ENCODE assay signal across 11 mouse cellular contexts in the genomic region with DNA sequence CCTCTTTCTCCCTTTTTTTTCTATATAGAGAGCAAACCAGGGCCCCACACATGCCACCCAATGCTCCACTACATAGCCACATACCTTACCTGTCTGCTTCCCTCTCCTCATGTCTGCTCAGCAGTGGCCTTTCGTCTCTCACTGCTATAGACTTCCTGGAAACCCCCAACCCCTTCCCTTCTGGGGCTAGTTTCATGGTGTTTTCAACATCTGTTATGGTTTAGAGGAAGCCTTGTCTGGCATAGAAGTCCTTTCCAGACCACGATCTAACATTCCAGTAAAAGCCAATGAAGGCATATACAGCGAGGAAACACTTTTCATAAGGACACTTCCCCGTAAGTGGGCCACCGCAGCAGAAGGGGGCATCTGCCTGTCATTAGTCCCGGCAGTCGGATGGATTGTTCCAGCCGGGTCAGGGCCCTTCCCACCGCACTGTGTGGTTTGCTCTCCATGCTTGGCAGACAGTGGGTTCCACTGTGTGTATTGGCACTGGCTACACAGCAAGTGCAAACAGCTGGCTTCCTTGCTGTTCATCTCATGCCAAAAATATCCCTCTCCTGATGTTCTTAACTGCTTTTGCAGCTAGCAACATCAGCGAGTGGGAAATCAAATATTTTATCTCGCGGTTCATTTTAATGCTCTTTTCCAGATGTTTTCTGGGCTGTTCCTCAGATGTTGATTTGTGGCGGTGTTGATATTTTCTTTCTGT. TPM values are rescaled to one million over a fixed set of nuclear protein-coding genes. Genes with fewer than 3 reads are reported as not detected.
A peak's percentile ranks its signal among the peaks of the same experiment; 100 is the strongest.
DNase-seq lines count a peak whose midpoint lies in the region; ATAC-seq lines count a peak whose summit lies in the region.
"Had no signal": no experiment of that assay in that cellular context is flagged by ENCODE, and none has a peak within 500 bp of the region (broad histone marks: within the 10 kb centered on the region; RNA-seq: fewer than 3 reads in every experiment).

No protein-coding gene starts in this region.

- H3K9me3 ChIP-seq in embryonic facial prominence, embryonic 11.5 days (replicated peaks; ENCODE audit: control insufficient read depth, low read length), result no peaks in the 10 kb centered on the region
- H3K9me3 ChIP-seq in heart, embryonic 15.5 days (replicated peaks), result no peaks in the 10 kb centered on the region
- H3K9me3 ChIP-seq in lung, embryonic 16.5 days (ENCODE audit: control insufficient read depth, low read length), result peaks cover 2% of the 10 kb centered on the region; the same call in 1 of the 2 replicates
- H3K9me3 ChIP-seq in midbrain, embryonic 13.5 days, result no peaks in the 10 kb centered on the region

- peak; percentile 41 for DNase-seq in kidney, postnatal 10 days
- no peak for DNase-seq in kidney, postnatal 25 days
- peak; percentile 64 for DNase-seq in embryonic facial prominence, embryonic 11.5 days (ENCODE audit: low spot score)
- DNase-seq in layer of hippocampus, postnatal 36 days, result no peak
- no peak for DNase-seq in cerebellum, adult 18-20 months
- DNase-seq: cerebellum, postnatal 25 days; kidney, adult 18-20 months; thymus, postnatal 25 days had no signal

- no peak overlapping the region for H3K4me3 ChIP-seq in embryonic facial prominence, embryonic 11.5 days (ENCODE audit: low read depth, low read length)
- H3K4me3 ChIP-seq in heart, embryonic 15.5 days, result no peak overlapping the region
- no peak overlapping the region for H3K4me3 ChIP-seq in lung, embryonic 16.5 days (ENCODE audit: low read length)
- H3K4me3 ChIP-seq in midbrain, embryonic 13.5 days (replicated peaks), result no peak overlapping the region

- no peaks in the 10 kb centered on the region for H3K36me3 ChIP-seq in embryonic facial prominence, embryonic 11.5 days (replicated peaks; ENCODE audit: control insufficient read depth, insufficient read depth, low read depth, low read length)
- H3K36me3 ChIP-seq in heart, embryonic 15.5 days, result no peaks in the 10 kb centered on the region
- no peaks in the 10 kb centered on the region for H3K36me3 ChIP-seq in lung, embryonic 16.5 days (ENCODE audit: control insufficient read depth, insufficient read depth, low read length)
- H3K36me3 ChIP-seq in midbrain, embryonic 13.5 days, result no peaks in the 10 kb centered on the region

- no peak overlapping the region for H3K9ac ChIP-seq in embryonic facial prominence, embryonic 11.5 days (replicated peaks; ENCODE audit: low read length)
- H3K9ac ChIP-seq in heart, embryonic 15.5 days, result no peak overlapping the region
- H3K9ac ChIP-seq in lung, embryonic 16.5 days (ENCODE audit: low read length), result no peak overlapping the region
- no peak overlapping the region for H3K9ac ChIP-seq in midbrain, embryonic 13.5 days (replicated peaks)

- H3K4me2 ChIP-seq in embryonic facial prominence, embryonic 11.5 days (ENCODE audit: low read depth, low read length), result peak overlapping the region; percentile 7; the same call in 1 of the 2 replicates
- H3K4me2 ChIP-seq in heart, embryonic 15.5 days, result no peak overlapping the region
- 0 out of 2 replicates have a peak overlapping the region, but pooled peaks have one; percentile 14 for H3K4me2 ChIP-seq in lung, embryonic 16.5 days (ENCODE audit: low read depth, low read length)
- H3K4me2 ChIP-seq in midbrain, embryonic 13.5 days (replicated peaks), result no peak overlapping the region

- H3K4me1 ChIP-seq in embryonic facial prominence, embryonic 11.5 days (ENCODE audit: control insufficient read depth, insufficient read depth, low read length), result no peaks in the 10 kb centered on the region
- 0 out of 2 replicates have a peak, but pooled peaks cover 2% of the 10 kb centered on the region for H3K4me1 ChIP-seq in heart, embryonic 15.5 days (replicated peaks)
- H3K4me1 ChIP-seq in lung, embryonic 16.5 days (replicated peaks; ENCODE audit: control insufficient read depth, insufficient read depth, low read length), result 0 out of 2 replicates have a peak, but pooled peaks cover 4% of the 10 kb centered on the region
- no peaks in the 10 kb centered on the region for H3K4me1 ChIP-seq in midbrain, embryonic 13.5 days (replicated peaks)

- H3K27me3 ChIP-seq in embryonic facial prominence, embryonic 11.5 days (ENCODE audit: control insufficient read depth, insufficient read depth, low read length), result no peaks in the 10 kb centered on the region
- H3K27me3 ChIP-seq in heart, embryonic 15.5 days, result 0 out of 2 replicates have a peak, but pooled peaks cover 3% of the 10 kb centered on the region
- no peaks in the 10 kb centered on the region for H3K27me3 ChIP-seq in lung, embryonic 16.5 days (ENCODE audit: control insufficient read depth, insufficient read depth, low read depth, low read length)
- H3K27me3 ChIP-seq in midbrain, embryonic 13.5 days, result no peaks in the 10 kb centered on the region

- WGBS in embryonic facial prominence, embryonic 11.5 days, result 55% methylated on average over 13 of the region's 13 CpGs
- WGBS in heart, embryonic 15.5 days, result 62% methylated on average over 13 of the region's 13 CpGs
- WGBS in lung, embryonic 16.5 days, result 36% methylated on average over 13 of the region's 13 CpGs
- 86% methylated on average over 13 of the region's 13 CpGs for WGBS in midbrain, embryonic 13.5 days

- peak; percentile 52; the same call in 1 of the 2 replicates for ATAC-seq in embryonic facial prominence, embryonic 11.5 days (replicated peaks; ENCODE audit: insufficient number of reproducible peaks, low FRiP score, low TSS enrichment, low read depth)
- 0 out of 2 replicates have a peak, but pooled peaks have one; percentile 43 for ATAC-seq in heart, embryonic 15.5 days (replicated peaks; ENCODE audit: insufficient number of reproducible peaks, insufficient read depth, low FRiP score, low read depth)
- ATAC-seq in lung, embryonic 16.5 days (ENCODE audit: low read depth), result peak; percentile 79
- ATAC-seq in midbrain, embryonic 13.5 days, result no peak

- no peak overlapping the region; the same call in 1 of the 2 replicates for H3K27ac ChIP-seq in embryonic facial prominence, embryonic 11.5 days (replicated peaks; ENCODE audit: low read depth, low read length)
- no peak overlapping the region for H3K27ac ChIP-seq in heart, embryonic 15.5 days
- no peak overlapping the region; the same call in 1 of the 2 replicates for H3K27ac ChIP-seq in lung, embryonic 16.5 days (ENCODE audit: low read length)
- H3K27ac ChIP-seq in midbrain, embryonic 13.5 days, result no peak overlapping the region

RNA-seq across cellular contexts. Expression of a gene that starts 25.2 kb away (rescaled TPM):
- 24.8 and 33.1 TPM in 2 replicates for polyA plus RNA-seq in embryonic facial prominence, embryonic 11.5 days (2014; fragmentation: Nextera tagmentation; extraction: Ambion mirVana)
- polyA plus RNA-seq in heart, embryonic 15.5 days (2015; fragmentation: Nextera tagmentation; extraction: Ambion mirVana), result 19.3 and 28.9 TPM in 2 replicates
- polyA plus RNA-seq in lung, embryonic 16.5 days (2015; fragmentation: Nextera tagmentation; extraction: Ambion mirVana), result 31.1 and 35.6 TPM in 2 replicates
- 10 to 100 TPM; 58.6 to 65.4 TPM for total RNA-seq in layer of hippocampus, postnatal 36 days (2021)
- 29.3 and 29.9 TPM in 2 replicates for polyA plus RNA-seq in midbrain, embryonic 13.5 days (2015; fragmentation: Nextera tagmentation; extraction: Ambion mirVana)

RNA-seq across cellular contexts. Expression of a gene that starts 44.8 kb away (rescaled TPM):
- polyA plus RNA-seq in embryonic facial prominence, embryonic 11.5 days (2014; fragmentation: Nextera tagmentation; extraction: Ambion mirVana), result 11.0 and 11.1 TPM in 2 replicates
- 1.3 and 2.5 TPM in 2 replicates for polyA plus RNA-seq in heart, embryonic 15.5 days (2015; fragmentation: Nextera tagmentation; extraction: Ambion mirVana)
- polyA plus RNA-seq in lung, embryonic 16.5 days (2015; fragmentation: Nextera tagmentation; extraction: Ambion mirVana), result 17.6 and 20.3 TPM in 2 replicates
- 10 to 100 TPM; 77.6 to 79.5 TPM for total RNA-seq in layer of hippocampus, postnatal 36 days (2021)
- polyA plus RNA-seq in midbrain, embryonic 13.5 days (2015; fragmentation: Nextera tagmentation; extraction: Ambion mirVana), result 9.4 and 11.2 TPM in 2 replicates

Comparison
In these comparisons a context has a peak if more than half of its experiments do, and no peak if none do; other contexts are left out.
1. DNase-seq: peak in kidney, postnatal 10 days (single experiment) and embryonic facial prominence, embryonic 11.5 days (single experiment); none in kidney, postnatal 25 days (0 of 2), layer of hippocampus, postnatal 36 days (0 of 2) and cerebellum, adult 18-20 months (0 of 2).
2. H3K4me2 ChIP-seq: peak in embryonic facial prominence, embryonic 11.5 days (single experiment) and lung, embryonic 16.5 days (single experiment); none in heart, embryonic 15.5 days (single experiment) and midbrain, embryonic 13.5 days (single experiment).